Mouse (Mus musculus): ENCODE data around the gene Alb. TPM values are rescaled to one million over a fixed set of nuclear protein-coding genes. Genes with fewer than 3 reads are reported as not detected.

Gene Alb
- polyA plus RNA-seq, 1 experiment from 2014 or later = 0.62 TPM

Other genes starting within 250 kb of the Alb start
- 25.7 and 26.3 TPM in 2 replicates for gene Cox18, start 236.9 kb upstream of the Alb start, polyA plus RNA-seq (2015; fragmentation: Nextera tagmentation; extraction: Ambion mirVana)
- 31.5 and 32.2 TPM in 2 replicates for gene Ankrd17, start 94.3 kb upstream of the Alb start, polyA plus RNA-seq (2015; fragmentation: Nextera tagmentation; extraction: Ambion mirVana)
- gene Gm9958, start 93.7 kb upstream of the Alb start, polyA plus RNA-seq (2015; fragmentation: Nextera tagmentation; extraction: Ambion mirVana) = 6.5 and 6.9 TPM in 2 replicates
- gene Afp, start 29.8 kb downstream of the Alb start, polyA plus RNA-seq (2015; fragmentation: Nextera tagmentation; extraction: Ambion mirVana) = 0.35 and 1.7 TPM in 2 replicates
- gene Afm, start 58.0 kb downstream of the Alb start, polyA plus RNA-seq (2015; fragmentation: Nextera tagmentation; extraction: Ambion mirVana) = not detected in 2 replicates
- not detected in 2 replicates for gene 5830473C10Rik, start 100.2 kb downstream of the Alb start, polyA plus RNA-seq (2015; fragmentation: Nextera tagmentation; extraction: Ambion mirVana)
- 0.40 and 0.57 TPM in 2 replicates for gene Rassf6, start 179.8 kb downstream of the Alb start, polyA plus RNA-seq (2015; fragmentation: Nextera tagmentation; extraction: Ambion mirVana)